Comparison of ENCODE assay signal across 18 mouse cellular contexts in genomic region chr9:53256690-53257305, GRCm38 (mm10). TPM values are rescaled to one million over a fixed set of nuclear protein-coding genes. Genes with fewer than 3 reads are reported as not detected.
DNase-seq lines count a peak whose midpoint lies in the region; ATAC-seq and TF ChIP-seq lines count a peak whose summit lies in the region.
"Had no signal": no experiment of that assay in that cellular context is flagged by ENCODE, and none has a peak within 500 bp of the region (broad histone marks: within the 10 kb centered on the region; RNA-seq: fewer than 3 reads in every experiment).

No protein-coding gene starts in this region.

- H3K4me3 ChIP-seq in intestine, postnatal 0 days (ENCODE audit: low read depth, low read length): no peak overlapping the region
- H3K4me3 ChIP-seq: embryonic facial prominence, embryonic 12.5 days; forebrain, embryonic 15.5 days; heart, embryonic 12.5 days; hindbrain, embryonic 15.5 days had no signal

- no peak for TF ChIP-seq CTCF in intestine, postnatal 0 days (IDR thresholded peaks at IDR 0.05; ENCODE audit: low read depth)

- H3K36me3 ChIP-seq in intestine, postnatal 0 days (ENCODE audit: control insufficient read depth, insufficient read depth): no peaks in the 10 kb centered on the region
- H3K36me3 ChIP-seq: embryonic facial prominence, embryonic 12.5 days; forebrain, embryonic 15.5 days; heart, embryonic 12.5 days; hindbrain, embryonic 15.5 days had no signal

- intact Hi-C loops in heart, postnatal 14 days (cut with DNase I): loop anchor here (10.0 kb wide), 1 partner anchor 408 kb away; no protein-coding TSS in a partner anchor

- 87% methylated on average over 4 of the region's 4 CpGs for WGBS in intestine, postnatal 0 days

- no peaks in the 10 kb centered on the region for H3K27me3 ChIP-seq in intestine, postnatal 0 days (replicated peaks; ENCODE audit: control insufficient read depth, insufficient read depth, low read length)
- H3K27me3 ChIP-seq: embryonic facial prominence, embryonic 12.5 days; forebrain, embryonic 15.5 days; heart, embryonic 12.5 days; hindbrain, embryonic 15.5 days had no signal

- no peaks in the 10 kb centered on the region for H3K4me1 ChIP-seq in intestine, postnatal 0 days (replicated peaks; ENCODE audit: control insufficient read depth, insufficient read depth, low read length)
- H3K4me1 ChIP-seq: embryonic facial prominence, embryonic 12.5 days; forebrain, embryonic 15.5 days; hindbrain, embryonic 15.5 days had no signal

- H3K27ac ChIP-seq in intestine, postnatal 0 days (ENCODE audit: low read depth, low read length): no peak overlapping the region
- H3K27ac ChIP-seq: forebrain, embryonic 15.5 days; hindbrain, embryonic 15.5 days had no signal

- peak; percentile 37 for DNase-seq in cerebellum, adult 8-10 months
- no peak for DNase-seq in cerebellum, postnatal 25 days
- peak; percentile 22 for DNase-seq in heart, adult 11 months
- DNase-seq in heart, postnatal 14 days: no peak
- DNase-seq in layer of hippocampus, adult 9-11 months: peak; percentile 8
- no peak for DNase-seq in layer of hippocampus, postnatal 14 days (ENCODE audit: low spot score in 2 of 2)
- DNase-seq in brain, adult 2 months (ENCODE audit: low read depth, low spot score): peak; percentile 72
- DNase-seq: adrenal gland, postnatal 10 days; cerebellum, postnatal 14 days; gastrocnemius, postnatal 14 days; heart, postnatal 36 days had no signal

- no peaks in the 10 kb centered on the region for H3K9me3 ChIP-seq in intestine, postnatal 0 days (ENCODE audit: control insufficient read depth)
- H3K9me3 ChIP-seq: embryonic facial prominence, embryonic 12.5 days; forebrain, embryonic 15.5 days; heart, embryonic 12.5 days; hindbrain, embryonic 15.5 days had no signal

- no peak overlapping the region for H3K9ac ChIP-seq in intestine, postnatal 0 days (ENCODE audit: low read depth, low read length)
- H3K9ac ChIP-seq: embryonic facial prominence, embryonic 12.5 days; forebrain, embryonic 15.5 days; heart, embryonic 12.5 days; hindbrain, embryonic 15.5 days had no signal

- H3K4me2 ChIP-seq in intestine, postnatal 0 days (replicated peaks; ENCODE audit: low read depth): no peak overlapping the region
- H3K4me2 ChIP-seq: embryonic facial prominence, embryonic 12.5 days; forebrain, embryonic 15.5 days; heart, embryonic 12.5 days; hindbrain, embryonic 15.5 days had no signal

- no peak for ATAC-seq in intestine, postnatal 0 days
- ATAC-seq: forebrain, embryonic 15.5 days had no signal

RNA-seq across cellular contexts. Expression of gene Ddx10, which starts 8.9 kb away (rescaled TPM):
- total RNA-seq in heart, postnatal 14 days (2021): 1 to 10 TPM; 9.6 to 9.7 TPM
- total RNA-seq in layer of hippocampus, postnatal 14 days (2021): 10 to 100 TPM; 19.8 to 22.5 TPM
- 12.5 and 12.7 TPM in 2 replicates for polyA plus RNA-seq in intestine, postnatal 0 days (2015; fragmentation: Nextera tagmentation; extraction: Ambion mirVana)

RNA-seq across cellular contexts. Expression of gene Exph5, which starts 44.7 kb away (rescaled TPM):
- under 1 TPM; 0.22 to 0.34 TPM for total RNA-seq in heart, postnatal 14 days (2021)
- total RNA-seq in layer of hippocampus, postnatal 14 days (2021): 1 to 10 TPM; 3.1 to 3.3 TPM
- polyA plus RNA-seq in intestine, postnatal 0 days (2015; fragmentation: Nextera tagmentation; extraction: Ambion mirVana): 2.4 and 3.1 TPM in 2 replicates
- total RNA-seq: MEL had no signal
- polyA plus RNA-seq: C2C12 had no signal

Comparison
In these comparisons a context has a peak if more than half of its experiments do, and no peak if none do; other contexts are left out.
1. DNase-seq: peak in cerebellum, adult 8-10 months (single experiment), heart, adult 11 months (single experiment), layer of hippocampus, adult 9-11 months (single experiment) and brain, adult 2 months (single experiment); none in cerebellum, postnatal 25 days (0 of 2), heart, postnatal 14 days (0 of 2) and layer of hippocampus, postnatal 14 days (0 of 2).